Mouse (Mus musculus) layer of hippocampus, adult 8-10 months (tissue): ENCODE results near the gene Olfr789. TPM values are rescaled to one million over a fixed set of nuclear protein-coding genes. Genes with fewer than 3 reads are reported as not detected.

Source experiments
- DNase-seq, 2 experiments: peaks; one replicate each; pipeline ENCODE4 v3.0.0; 2022; ENCODE audit warnings: low spot score in 2 of 2
- total RNA-seq, 4 experiments: library from RNA; stranded (reverse); gene quantifications; 2 replicates each; pipeline ENCODE4 v1.2.4; 2022

Olfr789 gene
- total RNA-seq: not detected

DNA sequence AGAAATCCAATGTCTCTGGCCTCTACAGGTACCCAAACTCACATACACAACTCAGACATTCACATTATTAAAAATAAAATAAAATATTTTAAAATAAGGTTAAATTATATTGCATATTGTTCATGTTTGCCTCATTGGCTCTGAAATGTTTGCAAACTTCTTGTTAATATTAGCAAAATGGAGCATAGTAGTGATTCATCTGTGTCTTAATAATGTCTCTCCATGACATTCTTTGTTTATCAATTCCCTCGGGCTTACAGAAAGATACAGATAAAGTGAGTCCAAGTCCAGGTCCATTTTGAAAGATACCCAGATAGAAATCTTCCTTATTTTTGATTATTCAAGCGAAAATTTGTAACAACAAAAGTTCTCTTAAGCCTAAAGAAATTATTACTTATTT, at the start of gene Olfr789:
Olfr789 (plus strand) TSS at position 301 of the 400 bp plus-strand sequence.
- no peak for DNase-seq

DNA sequence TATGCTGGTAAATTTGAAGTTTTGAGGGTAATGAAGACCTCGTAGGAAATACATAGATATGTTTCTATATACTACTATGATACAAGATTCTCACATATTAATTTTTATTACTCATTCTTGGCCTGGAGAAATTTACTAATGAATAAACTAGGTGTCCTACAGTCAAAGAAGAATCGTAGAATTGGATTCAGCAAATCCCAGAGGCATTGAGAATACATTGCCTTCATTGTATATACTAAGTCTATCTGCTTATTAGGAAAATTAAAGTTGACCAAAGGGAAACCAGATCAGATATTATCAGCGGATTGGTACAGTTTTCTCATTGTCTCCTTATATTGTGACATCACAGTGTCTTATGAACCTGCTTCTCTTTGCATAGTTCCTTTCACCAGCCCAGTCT, 23.0 kb upstream of the Olfr789 start, which contains the start of gene Olfr787:
Olfr787 (plus strand) TSS at position 301 of the 400 bp plus-strand sequence.
- DNase-seq: no peak

DNA sequence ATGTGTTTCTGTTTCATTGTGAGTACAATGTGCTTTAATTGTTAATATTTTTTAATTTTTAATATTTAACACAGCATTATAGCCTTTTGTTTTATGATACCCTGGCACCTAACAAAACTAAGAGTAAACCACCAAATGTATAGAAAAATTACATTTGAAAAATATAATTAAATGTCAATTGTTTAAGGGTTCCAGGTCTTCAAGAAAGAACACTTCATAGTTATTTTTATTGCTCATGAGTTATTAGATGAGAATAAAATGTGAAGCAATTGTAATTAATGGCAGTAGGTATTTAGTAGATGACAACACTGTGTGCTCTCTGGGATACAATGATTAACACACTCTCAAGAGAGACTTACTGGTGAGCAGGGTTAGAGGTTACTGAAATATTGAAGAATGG, 13.9 kb upstream of the Olfr789 start, which contains the start of gene Olfr788:
Olfr788 (plus strand) TSS at position 301 of the 400 bp plus-strand sequence.
- no peak for DNase-seq

DNA sequence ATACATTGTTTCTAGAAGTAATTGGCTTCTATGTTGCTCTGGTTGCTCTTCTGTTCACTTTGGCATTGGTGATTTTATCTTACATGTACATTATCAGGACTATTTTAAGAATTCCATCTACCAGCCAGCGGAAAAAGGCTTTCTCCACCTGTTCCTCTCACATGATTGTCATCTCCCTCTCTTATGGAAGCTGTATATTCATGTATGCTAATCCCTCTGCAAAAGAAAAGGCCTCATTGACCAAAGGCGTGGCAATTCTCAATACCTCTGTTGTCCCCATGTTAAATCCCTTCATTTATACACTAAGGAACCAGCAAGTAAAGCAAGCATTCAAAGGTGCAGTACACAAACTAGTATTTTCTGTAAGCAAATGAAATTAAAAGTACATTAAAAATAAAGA, 11.3 kb upstream of the Olfr789 start:
- no peak for DNase-seq

DNA sequence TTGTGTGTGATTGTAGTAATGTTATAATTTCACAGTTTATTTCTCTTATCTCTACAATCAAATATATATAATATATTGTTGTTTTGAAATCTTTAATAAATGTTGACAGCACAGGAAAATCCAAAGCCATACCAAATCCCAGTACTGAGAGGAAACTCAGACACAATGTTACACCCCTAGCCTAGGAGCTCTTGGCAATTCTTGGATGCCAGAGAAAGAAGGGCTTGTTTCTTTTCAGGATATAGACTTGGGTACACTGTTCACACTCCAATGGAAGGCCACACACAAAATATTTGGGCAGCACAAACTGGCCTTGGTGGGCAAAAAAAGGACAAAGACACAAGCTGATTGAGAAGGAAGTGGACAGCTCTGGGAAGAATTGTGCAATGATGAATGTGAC, 10.8 kb upstream of the Olfr789 start:
- no peak for DNase-seq

- DNase-seq: no peak
These were observed 5.5 kb downstream of the Olfr789 start for GRCm38 (mm10) chr10:129490101-129490500.

DNA sequence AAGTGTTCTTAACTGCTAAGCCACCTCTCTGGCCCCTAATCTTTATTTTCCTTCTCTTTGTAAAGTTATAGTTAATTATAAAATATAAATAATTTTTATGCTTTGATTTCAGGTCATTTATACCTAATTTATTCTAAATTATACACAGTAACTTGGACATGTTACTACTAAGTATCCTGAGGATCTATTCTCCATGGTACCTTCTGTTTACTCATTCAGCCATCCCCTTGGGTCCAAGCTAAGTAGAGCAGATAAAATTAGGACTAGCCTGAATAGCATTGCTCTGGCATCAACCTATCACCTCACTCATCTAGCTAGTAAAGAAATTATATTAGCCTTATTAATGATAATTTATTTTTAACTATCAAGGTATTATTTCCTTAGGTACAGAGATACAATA, 13.6 kb downstream of the Olfr789 start, which contains the start of gene Olfr790:
Olfr790 (plus strand) TSS at position 301 of the 400 bp plus-strand sequence.
- no peak for DNase-seq

DNA sequence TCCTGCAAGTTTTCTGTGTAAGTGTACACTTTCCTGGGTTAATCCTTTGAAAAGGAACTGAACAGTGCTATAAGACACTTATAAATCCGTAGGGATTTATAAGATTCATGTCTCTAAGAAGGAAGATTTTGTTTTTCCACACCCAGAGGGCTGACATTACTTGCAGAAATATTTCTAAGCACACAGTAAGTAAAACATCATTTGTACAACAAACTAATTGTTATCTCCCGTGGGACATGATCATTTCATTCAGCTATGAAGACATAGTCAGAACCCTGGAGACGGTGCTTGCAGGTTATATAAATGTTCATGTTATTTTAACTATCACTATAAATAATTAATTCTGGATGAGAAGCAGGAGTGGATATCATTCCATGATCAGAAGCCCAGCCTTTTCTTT, 36.9 kb downstream of the Olfr789 start, which contains the start of gene Olfr791:
Olfr791 (plus strand) TSS at position 301 of the 400 bp plus-strand sequence.
- DNase-seq: no peak

DNA sequence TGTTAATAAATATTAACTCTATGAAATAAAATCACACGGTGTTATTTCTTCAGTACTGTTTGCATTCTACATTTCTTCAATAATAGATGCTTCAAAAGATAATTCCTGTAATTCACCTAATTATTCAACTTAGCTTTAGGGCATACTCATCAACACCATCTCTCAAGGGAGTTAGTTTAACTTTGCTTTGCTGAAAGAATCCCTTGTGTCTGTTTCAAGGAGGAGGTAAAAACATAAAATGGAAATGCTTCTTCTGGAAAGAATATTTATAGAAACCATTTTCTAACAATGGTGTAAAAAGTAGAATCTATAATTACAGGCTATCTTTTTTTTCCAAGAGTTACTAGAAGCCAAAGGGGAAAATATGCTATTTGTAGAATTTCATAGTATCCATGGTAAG, 54.3 kb downstream of the Olfr789 start, which contains the start of gene Olfr792:
Olfr792 (plus strand) TSS at position 301 of the 400 bp plus-strand sequence.
- DNase-seq: no peak

Other genes starting within 250 kb of the Olfr789 start
- gene Olfr774, start 248.5 kb upstream of the Olfr789 start, total RNA-seq: not detected
- gene Olfr775, start 236.3 kb upstream of the Olfr789 start, total RNA-seq: under 1 TPM in 1 of 4 experiments, not detected in 3; 0.12 TPM
- gene Olfr776, start 225.6 kb upstream of the Olfr789 start, total RNA-seq: not detected
- gene Olfr777, start 213.3 kb upstream of the Olfr789 start, total RNA-seq: not detected
- gene Olfr780, start 166.6 kb upstream of the Olfr789 start, total RNA-seq: not detected
- gene Olfr781, start 155.9 kb upstream of the Olfr789 start, total RNA-seq: not detected
- gene Olfr782, start 135.9 kb upstream of the Olfr789 start, total RNA-seq: not detected
- gene Olfr784, start 100.7 kb upstream of the Olfr789 start, total RNA-seq: under 1 TPM in 3 of 4 experiments, not detected in 1; 0.14 to 0.23 (median 0.22) TPM
- gene Olfr785, start 79.3 kb upstream of the Olfr789 start, total RNA-seq: not detected
- gene Olfr786, start 57.4 kb upstream of the Olfr789 start, total RNA-seq: not detected
- gene Olfr787, start 22.9 kb upstream of the Olfr789 start, total RNA-seq: not detected
- not detected for gene Olfr788, start 13.8 kb upstream of the Olfr789 start, total RNA-seq
- not detected for gene Olfr790, start 13.7 kb downstream of the Olfr789 start, total RNA-seq
- not detected for gene Olfr791, start 37.0 kb downstream of the Olfr789 start, total RNA-seq
- gene Olfr792, start 54.4 kb downstream of the Olfr789 start, total RNA-seq: not detected
- not detected for gene Olfr794, start 82.9 kb downstream of the Olfr789 start, total RNA-seq
- not detected for gene Olfr796, start 127.8 kb downstream of the Olfr789 start, total RNA-seq
- not detected for gene Olfr798, start 143.2 kb downstream of the Olfr789 start, total RNA-seq
- gene Olfr799, start 152.7 kb downstream of the Olfr789 start, total RNA-seq: not detected
- gene Olfr800, start 172.9 kb downstream of the Olfr789 start, total RNA-seq: not detected
- not detected for gene Olfr801, start 189.1 kb downstream of the Olfr789 start, total RNA-seq
- gene Olfr802, start 203.4 kb downstream of the Olfr789 start, total RNA-seq: not detected
- not detected for gene Olfr803, start 209.5 kb downstream of the Olfr789 start, total RNA-seq
- not detected for gene Olfr804, start 218.5 kb downstream of the Olfr789 start, total RNA-seq
- not detected for gene Olfr805, start 244.6 kb downstream of the Olfr789 start, total RNA-seq